Mouse (Mus musculus): ENCODE measurements around the gene Gatad2b.
"Not testable (repeated sequence)": the region's sequence is repeated elsewhere in the genome, so short reads cannot be mapped to it uniquely, and the experiment has no call there.

The Gatad2b gene

DNA sequence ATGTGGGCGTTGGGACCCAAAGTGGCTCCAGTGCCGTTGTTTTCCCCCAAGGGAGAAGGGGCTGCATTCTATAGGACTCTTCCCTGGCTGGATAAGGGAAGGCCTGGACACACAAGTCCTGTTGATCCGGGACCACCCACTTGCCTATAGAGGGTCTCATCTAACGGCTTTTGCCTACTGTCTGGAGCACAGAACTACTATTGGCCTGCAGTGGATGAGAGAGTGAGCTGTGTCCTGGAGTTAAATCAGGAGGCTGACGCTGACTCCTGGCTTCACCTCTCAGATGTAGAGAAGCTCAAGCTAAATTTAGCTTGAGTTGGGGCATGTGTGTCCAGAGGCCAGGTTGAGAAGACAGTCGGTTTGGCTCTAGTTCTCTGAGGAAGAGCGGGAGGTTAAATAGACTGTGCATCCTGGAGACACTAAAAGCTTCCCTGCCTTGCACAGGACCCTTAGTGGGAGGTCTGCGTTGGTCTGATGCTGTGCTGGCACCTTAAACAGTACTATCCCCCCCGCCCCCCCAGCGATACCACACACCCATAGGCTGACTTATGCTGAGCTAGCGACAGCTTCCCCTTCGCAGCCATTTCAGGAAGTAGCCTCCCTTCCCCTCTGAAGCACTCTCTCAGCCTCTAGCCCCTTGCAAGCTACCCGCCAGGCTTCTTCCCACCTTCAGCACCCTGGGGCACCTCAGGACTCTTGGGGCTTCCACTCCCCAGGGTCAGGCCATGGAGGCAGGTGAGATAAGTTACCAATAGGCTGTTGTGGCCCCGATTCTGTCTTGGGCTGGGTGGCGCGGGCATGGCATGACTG lies 26.8 kb upstream of the Gatad2b start:
- DNase-seq = peak; percentile 72 to 76

DNA sequence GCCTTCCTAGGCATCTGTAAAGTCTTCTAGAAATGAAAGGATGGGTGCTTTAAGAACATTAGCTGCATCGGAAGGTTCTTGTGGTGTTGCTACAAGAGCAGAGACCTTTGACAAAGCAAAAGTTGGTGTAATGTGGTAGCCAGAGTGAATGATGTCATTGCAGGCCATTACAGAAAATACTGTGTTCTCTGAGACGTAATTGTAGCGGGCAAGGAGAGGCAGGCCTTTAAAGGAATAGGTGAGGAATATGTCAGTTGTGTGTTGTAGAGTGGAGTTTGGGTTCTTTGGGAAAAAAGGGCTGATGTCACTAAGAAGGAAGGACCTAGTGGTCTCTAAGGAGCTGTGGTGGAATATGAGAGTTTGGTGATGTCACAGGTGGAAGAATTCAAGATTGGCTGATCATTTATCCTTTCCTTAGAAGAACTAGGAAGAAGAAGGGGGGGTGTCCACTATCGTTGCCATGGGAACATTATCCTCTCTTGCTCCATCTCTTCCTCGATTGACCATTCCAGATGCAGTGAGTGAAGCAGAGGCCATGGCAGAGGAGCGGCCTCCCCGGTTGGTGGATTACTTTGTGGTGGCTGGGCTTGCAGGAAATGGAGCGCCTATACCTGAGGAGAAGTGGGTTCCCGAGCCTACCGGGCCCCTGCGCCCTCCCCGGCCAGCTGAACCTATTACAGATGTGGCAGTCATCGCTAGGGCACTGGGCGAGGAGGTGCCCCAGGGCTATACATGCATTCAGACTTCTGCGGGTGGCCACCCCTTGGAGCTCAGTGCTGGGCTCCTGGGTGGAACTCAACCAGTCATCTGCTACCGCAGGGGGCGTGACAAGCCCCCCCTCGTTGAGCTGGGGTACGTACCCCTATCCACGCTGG lies 25.8 kb upstream of the Gatad2b start:
- peak; percentile 12 to 26 for DNase-seq

DNA sequence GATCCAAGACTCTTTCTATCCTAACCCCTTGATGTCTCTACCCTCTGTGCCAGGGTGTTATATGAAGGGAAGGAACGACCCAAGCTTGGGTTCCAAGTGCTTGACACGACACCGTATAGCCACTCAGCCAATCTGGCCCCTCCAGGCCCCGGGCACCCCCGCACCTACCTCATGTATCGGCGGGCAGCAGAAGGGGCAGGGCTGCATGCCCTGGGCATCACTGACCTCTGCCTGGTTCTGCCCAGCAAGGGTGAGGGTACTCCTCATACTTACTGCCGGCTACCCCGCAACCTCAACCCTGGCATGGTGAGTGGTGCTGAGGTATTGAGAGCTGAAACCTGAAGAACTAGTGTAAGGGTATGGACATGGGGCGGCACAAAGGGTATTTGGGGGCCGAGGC lies 24.8 kb upstream of the Gatad2b start:
- DNase-seq = no peak

DNA sequence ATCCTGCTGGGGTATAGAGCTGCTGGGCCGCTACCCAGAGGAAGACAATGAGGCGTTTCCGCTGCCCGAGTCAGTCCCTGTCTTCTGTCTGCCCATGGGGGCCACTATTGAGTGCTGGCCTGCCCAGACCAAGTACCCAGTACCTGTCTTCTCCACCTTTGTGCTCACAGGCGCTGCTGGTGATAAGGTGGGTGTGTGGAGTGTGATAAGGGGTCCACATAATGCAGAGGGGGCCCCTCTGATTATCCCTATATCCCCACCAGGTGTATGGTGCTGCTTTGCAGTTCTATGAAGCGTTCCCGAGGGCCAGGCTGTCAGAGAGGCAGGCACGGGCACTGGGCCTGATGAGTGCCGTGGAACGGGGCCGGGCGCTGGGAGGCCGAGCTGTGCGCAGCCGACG lies 24.0 kb upstream of the Gatad2b start:
- DNase-seq = no peak

DNA sequence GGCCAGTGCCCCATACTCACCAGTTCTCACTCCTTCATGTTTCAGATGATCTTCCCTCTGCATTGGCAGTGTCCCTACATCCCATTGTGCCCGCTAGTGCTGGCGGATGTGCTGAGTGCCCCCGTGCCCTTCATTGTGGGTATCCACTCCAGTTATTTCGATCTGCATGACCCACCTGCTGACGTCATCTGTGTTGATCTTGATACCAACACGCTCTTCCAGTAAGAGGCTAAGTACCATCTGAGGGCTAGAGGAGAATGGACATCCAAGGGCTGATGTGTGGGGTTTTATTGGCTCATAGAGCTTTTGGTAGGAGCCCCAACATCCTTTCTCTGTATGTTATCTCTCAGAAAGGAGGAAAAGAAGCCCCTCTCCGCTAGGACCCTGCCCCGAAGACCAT lies 22.2 kb upstream of the Gatad2b start:
- DNase-seq = no peak

DNA sequence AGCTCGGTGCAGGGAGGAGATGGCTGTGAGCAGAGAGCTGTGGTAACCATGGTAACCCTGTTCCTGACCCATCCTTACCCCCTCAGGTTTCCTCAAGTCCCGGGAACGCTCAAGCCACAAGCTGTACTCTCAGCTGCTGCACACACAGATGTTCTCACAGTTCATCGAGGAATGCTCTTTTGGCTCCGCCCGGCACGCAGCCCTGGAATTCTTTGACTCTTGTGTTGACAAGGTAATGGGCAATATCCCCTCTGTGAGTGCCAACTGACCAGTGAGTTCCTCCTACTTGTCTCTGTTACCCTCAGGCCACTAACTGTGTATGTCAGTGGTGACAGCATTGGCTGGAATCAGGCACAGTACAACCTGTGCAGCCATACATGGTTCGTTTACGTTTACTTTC lies 20.8 kb upstream of the Gatad2b start:
- no peak for DNase-seq

DNA sequence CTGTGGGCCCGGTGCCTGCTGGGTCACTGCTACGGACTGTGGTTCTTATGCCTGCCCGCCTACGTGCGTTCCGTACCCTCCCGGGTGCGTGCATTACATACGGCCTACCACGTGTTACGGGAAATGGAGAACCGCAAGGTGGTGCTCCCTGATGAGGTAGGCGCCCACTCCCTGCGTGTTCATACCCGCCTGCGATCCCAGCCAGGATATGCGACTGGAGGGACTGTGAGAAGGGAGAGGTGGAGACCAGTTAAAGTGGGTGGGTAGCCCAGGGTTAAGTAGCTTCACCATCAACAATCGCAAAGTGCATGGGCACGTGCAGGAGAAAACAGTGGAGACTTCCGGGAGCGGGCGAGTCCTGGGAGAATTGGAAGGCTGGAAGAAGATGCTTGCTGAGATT lies 19.1 kb upstream of the Gatad2b start:
- DNase-seq = no peak

DNA sequence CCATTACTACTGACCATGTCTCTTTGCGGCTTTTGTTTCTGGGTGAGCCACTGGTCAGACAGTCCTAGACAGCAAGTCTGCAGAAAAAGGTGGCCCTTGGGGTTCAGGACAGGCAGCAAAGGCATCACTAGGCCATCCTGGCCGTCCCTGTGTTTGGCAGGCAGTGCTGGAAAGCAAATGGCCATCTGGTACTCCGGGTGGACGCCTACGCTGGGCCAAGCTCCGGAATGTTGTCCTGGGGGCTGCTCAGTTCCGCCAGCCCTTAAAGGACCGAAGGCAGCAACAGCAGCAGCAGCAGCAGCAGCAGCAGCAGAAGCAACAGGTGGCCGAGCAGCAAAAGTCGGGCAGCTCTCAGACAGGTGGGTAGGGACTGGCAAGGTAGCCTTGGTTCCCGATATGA lies 17.7 kb upstream of the Gatad2b start:
- no peak for DNase-seq

DNA sequence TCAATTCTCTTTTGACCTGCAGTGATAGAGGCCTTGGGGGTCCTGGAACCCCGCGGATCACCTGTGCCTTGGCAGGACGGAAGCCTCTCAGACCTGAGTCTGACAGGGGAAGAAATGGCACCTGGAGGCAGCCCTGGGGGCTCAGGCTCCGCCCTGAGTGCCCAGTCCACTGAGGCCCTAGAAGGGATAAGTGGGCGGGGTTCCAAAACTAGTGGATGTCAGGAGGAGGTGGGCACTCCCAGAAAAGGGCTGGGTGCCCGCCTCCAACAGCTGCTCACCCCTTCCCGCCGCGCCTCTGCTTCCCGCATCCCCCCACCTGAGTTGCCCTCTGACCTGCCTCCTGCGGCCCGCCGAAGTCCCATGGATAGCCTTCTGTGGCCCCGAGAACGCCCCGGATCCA lies 16.1 kb upstream of the Gatad2b start:
- no peak for DNase-seq

DNA sequence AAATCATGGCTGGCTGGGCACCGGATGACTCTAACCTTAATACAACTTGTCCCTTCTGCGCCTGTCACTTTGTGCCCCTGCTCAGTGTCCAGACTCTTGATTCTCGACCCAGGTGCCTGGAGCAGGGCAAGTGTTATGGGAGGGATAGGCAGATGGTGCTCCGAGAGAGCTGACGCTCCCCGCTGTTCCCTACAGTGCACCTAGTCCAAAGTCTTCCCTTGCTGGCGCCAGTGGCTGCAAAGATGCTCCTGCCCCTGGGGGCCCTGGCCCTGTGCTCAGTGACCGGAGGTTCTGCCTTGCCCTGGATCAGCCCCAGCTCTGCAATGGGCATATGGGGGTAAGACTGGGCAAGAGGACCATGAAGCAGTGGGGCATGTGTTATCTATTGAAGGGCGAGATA lies 15.2 kb upstream of the Gatad2b start:
- no peak for DNase-seq

DNA sequence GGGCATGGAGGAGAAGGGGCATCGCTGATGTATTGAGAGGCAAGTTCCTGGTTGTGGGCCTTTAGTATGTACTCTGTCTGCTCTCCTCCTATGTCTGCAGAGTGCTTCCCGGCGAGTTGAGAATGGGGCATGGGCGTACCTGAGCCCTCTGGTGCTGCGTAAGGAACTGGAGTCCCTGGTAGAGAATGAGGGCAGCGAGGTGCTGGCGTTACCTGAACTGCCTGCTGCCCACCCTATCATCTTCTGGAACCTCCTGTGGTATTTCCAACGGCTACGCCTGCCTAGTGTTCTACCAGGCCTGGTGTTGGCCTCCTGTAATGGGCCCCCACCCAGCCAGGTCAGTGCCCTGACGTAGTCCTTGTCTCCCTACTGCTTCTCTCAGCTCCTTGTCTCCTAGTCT lies 14.8 kb upstream of the Gatad2b start:
- DNase-seq = no peak

DNA sequence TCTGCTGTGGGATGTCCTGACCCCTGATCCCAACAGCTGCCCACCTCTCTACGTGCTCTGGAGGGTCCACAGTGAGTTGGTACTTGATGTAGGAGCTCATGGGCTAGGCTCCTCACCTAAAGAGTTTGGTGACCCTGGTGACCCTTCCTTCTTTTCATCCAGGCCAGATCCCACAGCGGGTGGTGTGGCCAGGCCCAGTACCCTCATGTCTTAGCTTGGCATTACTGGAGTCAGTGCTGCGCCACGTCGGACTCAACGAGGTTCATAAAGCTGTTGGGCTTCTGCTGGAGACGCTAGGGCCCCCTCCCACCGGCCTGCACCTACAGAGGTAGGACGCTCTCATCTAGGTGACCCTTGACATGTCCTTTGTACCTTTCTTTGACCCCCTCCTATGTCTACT lies 13.8 kb upstream of the Gatad2b start:
- DNase-seq = no peak

DNA sequence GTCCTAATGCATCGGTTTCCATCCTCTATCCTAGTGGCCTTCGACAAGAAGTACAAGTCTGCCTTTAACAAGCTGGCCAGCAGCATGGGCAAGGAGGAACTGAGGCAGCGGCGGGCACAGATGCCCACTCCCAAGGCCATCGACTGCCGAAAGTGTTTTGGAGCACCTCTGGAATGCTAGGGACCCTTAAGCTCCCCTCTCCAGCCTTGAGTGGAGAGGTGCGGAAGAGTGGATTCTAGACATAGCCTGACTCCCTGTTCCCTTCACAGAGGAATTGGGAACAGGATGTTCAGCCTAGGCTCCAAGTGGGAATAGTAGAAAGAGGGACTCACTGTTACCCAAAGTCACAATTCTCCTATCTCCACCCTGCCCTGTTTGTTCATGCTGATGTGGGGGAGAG lies 13.2 kb upstream of the Gatad2b start:
- no peak for DNase-seq

DNA sequence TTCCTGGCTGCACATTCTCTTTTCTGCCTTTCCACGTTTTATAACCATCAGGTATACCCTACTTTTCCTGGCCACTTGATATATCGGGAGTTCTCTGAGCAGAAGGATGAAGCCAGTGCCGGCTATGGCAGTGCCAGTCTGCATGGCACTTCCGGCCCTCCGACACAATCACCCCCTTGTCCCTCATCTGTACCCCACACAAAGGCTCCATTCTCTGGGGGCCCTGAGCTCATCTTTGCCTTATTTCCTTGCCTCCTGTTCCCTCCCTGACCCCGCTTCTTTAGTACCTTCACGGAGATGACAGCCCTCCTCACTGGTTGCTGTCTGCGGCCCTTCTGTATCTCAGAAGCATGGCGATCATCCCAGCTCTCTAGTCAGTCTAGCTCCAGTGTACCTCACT lies 12.3 kb upstream of the Gatad2b start:
- DNase-seq = no peak

DNA sequence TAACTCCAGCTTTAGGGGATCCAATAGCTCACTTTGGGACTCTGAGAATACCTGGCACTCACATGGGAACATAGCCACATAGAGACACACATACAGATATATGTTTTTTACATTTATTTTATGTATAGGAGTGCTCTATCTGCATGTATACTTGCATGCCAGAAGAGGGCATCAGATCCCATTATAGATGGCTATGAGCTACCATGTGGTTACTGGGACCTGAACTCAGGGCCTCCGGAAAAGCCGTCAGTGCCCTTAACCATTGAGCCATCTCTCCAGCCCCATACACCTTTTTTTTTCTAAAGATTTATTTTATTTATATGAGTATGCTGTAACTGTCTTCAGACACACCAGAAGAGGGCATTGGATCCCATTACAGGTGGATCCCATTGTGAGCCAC lies 8.8 kb upstream of the Gatad2b start:
- no peak for DNase-seq

DNA sequence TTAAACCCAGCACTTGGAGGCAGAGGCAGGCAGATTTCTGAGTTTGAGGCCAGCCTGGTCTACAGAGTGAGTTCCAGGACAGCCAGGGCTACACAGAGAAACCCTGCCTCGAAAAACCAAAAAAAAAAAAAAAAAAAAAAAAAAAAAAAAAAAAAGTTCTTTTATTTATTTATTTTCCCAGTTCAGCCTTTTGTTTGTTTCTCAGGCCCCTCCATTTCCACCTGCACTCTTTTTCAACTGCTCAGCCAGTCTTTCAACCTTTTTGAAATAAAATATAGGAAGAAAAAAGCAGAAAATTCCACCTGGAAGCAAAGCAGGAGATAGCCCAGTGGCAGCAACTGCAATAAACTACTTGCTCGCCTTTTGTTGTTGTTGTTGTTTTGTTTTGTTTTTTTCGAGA lies 3.6 kb upstream of the Gatad2b start:
- not testable (repeated sequence) for DNase-seq

DNA sequence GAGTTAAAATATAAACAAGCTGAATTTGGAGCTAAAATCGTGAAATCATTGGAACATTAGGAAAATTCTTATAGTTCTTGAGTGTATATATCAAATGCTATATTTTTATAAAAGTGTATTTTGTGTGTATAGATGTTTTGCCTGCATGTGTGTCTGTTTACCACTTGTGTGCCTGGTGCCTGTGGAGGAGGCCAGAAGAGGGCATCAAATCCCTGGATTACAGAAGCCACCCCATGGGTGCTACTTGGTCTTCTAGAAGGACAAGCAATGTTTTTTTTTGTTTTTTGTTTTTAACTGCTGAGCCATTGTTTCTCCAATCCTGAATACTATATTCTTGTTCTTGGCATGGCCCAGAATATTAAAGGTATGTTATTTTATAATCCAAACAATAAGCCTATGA lies 2.4 kb upstream of the Gatad2b start:
- no peak for DNase-seq

DNA sequence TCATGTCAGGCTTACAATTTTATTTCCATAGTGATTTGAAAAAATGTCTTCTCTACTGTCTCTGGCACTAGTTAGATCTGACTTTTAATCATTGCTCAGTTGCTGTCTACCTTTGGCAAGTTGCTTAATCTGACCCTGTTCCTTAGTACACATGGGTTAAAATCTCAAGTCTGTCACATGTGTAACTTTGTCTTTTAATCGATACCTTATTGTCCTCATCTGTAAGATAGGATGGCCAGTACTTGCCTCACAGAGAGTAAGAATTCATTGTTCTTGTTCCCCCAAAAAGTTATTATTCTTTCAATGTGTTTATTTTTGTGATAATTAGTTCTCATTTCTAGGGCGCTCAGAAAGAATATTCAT lies 1.0 kb upstream of the Gatad2b start:
- no peak for DNase-seq

DNA sequence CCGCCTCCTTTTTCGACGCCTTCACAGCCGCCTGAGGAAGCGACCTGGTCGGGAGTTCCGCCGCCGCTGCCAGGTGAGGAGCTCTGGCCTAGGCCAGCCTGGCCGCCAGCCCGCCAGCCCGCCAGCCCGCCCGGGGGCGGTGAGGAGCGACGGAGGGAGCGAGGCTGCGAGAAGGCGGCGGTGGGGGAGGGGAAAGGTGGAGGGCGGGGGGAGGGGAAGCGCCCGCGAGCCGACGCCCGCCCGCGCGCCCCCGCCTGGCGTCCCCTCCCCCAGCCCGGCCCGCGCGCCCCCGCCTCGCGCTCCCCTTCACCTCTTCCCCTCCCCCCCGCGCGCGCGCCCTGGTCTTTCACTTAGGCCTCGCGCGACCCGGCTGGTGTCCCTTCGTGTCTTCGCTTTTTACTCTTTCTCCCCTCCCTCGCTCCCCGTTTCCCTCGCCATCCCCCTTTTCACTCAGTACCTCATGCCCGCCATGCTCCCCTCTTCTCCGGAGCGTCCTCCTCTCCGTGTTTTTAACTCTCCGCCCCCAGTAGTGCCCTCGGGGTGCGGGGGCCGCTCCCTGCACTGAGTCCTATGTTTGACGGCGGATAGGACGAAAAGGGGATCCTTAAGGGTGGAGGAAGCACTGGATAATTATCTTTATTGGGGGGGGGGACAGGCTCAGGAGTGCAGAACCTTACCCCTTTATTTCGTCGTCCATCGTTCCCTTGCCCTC lies 530 bp downstream of the Gatad2b start:
- DNase-seq = peak; percentile 72 to 73

DNA sequence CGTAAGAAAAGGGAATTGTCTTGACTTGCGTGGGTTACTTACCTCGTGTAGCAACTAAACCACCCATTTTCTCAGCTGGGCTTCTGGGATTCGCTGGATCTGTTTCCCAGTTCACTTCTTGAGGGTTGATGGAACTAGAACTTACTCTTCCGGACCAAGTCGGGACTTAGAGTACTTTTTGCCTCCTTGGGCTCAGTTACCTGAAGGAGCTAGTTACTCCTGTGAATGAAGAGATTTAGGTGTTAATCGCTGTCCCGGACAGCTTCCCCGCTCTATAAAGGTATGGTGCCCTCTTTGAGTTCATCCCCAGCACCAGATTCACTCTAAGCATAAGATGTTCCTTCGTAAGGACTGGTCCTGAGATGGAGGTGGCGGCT lies 1.1 kb downstream of the Gatad2b start:
- DNase-seq = peak in 1 of 2 experiments; percentile 11

DNA sequence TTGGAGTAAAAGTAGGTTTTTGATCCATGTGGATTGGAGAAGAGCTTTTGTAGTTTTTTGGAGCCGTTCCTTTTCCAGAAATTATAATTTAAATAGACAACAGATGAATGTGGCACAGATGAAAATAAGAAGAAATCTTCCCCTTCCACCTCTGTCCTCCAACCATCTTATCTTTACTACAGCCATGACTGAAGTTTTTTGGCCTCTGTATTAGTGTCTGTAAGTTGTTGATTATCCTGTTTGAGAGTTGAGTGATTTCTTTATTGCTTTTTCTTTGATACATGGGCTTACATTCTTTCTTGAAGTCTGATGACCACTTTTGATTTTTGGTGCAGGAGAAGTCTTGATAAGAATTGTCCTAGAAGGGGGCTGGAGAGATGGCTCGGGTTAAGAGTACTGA lies 1.7 kb downstream of the Gatad2b start:
- DNase-seq = no peak

DNA sequence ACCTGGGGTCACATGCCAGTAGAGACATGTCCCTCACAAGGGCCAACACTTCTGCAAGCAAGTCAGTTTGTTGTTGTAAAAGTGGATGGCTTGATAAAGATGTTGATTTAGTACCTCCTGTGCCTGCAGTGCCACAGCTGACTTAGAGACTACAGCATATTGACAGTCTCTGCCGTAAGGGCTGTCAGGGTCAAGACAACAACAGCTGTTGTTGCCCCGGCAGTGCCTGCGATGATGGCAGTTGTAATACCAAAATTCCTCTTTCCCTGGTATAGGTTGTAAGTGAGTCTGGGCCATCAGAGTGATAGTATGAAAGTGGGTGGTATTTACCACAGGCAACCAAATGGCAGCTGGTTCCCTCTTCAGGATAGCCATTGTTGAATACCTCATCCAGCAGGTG lies 12.8 kb downstream of the Gatad2b start:
- no peak for DNase-seq

DNA sequence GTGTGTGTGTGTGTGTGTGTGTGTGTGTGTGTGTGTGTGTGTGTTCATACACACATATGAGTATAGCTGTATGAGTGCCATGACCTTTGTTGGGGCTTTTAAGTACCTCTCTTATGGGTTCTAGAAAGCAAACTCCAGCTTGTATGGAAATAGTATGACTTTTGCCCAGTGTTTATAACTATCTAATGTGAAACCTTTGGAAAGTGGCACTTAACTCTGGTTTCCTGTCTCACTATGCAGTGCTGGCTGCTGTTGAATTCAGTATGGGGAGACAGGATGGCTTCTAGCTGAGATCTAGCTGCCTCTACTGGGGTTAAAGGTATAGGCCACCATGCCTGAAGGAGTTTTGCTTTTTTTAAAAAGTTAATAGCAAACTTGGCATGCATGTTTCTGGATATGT lies 16.6 kb downstream of the Gatad2b start:
- no peak for DNase-seq

DNA sequence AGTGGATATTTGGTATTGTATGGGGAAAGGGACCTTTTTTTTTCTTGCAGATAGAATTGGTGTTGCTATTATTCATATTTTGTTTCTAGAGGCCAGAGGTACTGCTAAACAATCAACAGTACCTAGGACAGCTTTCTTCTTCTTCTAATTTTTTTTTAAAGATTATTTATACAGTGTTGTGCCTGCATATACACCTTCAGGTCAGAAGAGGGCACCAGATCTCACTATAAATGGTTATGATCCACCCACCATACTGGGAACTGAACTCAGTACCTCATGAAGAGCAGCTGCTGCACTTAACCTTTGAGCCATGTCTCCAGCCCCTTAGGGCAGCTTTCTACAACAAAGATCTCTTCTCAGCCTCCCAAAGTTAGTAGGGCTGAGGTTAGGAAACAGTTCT lies 20.4 kb downstream of the Gatad2b start:
- peak; percentile 48 to 49 for DNase-seq
